Mouse (Mus musculus) large intestine, adult 2 months (tissue): Measurements from ENCODE around the gene Zfp934. TPM values are rescaled to one million over a fixed set of nuclear protein-coding genes. Genes with fewer than 3 reads are reported as not detected.
"Not testable (repeated sequence)": the region's sequence is repeated elsewhere in the genome, so short reads cannot be mapped to it uniquely, and the experiment has no call there.

Source experiments
- DNase-seq: peaks from one replicate; pipeline ENCODE4 v3.0.0-alpha.2; 2012; ENCODE audit warnings: low read depth, low spot score
- WGBS: fragments of 180-500 bp; shearing (Covaris S2); methylation state at CpG from one replicate; pipeline ENCODE4 v1.1.7; 2018; 5-methylcytosine and 5-hydroxymethylcytosine counted together
- polyA plus RNA-seq: library from polyadenylated mRNA; depleted of rRNA; stranded (reverse); fragments of >200 nt; gene quantifications from 2 replicates; pipeline ENCODE4 v1.2.3, GENCODE M21; 2012; rRNA removed

Zfp934 gene
- 1.0 and 1.3 TPM in 2 replicates for polyA plus RNA-seq

DNA sequence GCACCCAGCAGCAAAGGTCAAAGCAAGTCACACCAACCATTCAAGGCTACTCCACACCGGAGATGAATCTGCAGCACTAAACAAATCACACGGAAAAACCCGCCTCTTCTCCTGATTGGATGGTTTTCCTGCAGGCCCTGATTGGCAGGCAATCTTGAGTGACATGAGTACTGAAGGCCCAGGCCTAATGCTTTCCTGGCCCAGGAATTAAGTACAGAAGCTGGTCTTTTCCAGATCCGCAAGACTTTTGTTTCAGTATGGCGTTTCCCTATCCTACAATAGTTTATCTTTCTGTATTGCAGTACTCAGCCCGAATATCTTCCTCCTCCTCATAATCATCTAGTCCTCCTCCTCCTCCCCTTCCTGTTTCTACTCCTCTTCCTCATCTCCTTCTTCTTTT, at the start of gene Zfp934:
Zfp934 (minus strand) TSS at position 101 of the 400 bp plus-strand sequence.
- WGBS: 96% methylated on average over 4 of the region's 6 CpGs
- DNase-seq: not testable (repeated sequence)

GRCm38 (mm10) chr13:62617449-62617848, 46.5 kb upstream of the Zfp934 start:
- 97% methylated on average over 4 of the region's 4 CpGs for WGBS
- DNase-seq: not testable (repeated sequence)

- WGBS: 0% methylated on average over 1 of the region's 1 CpGs
- DNase-seq: not testable (repeated sequence)
Observed at GRCm38 (mm10) chr13:62561696-62562095, 9.3 kb downstream of the Zfp934 start.

- 5% methylated on average over 27 of the region's 27 CpGs for WGBS
Observed at GRCm38 (mm10) chr13:62558189-62559110, 12.5 kb downstream of the Zfp934 start, which contains the start of gene Zfp935. TSS of gene Zfp935 (minus strand) at chr13:62558511.

DNA sequence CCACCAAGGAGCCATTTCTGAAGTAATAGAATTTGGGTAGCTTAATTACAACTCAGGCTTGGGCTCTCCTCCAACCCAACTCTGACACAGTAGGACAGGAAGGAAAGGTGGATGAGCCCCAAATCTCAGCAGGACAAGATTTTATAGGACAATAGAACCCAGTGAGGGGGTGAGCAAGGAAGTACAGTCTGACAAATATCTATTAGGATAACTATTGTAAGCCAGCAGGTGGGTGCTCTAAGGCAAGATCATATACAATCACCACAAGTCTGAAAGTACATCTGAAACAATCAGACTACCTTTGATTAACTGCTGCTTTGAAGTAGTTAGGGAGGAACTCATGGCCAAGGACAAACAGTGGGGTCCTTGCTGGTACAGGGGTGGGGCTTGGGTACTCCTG, 40.9 kb downstream of the Zfp934 start:
- not testable (repeated sequence) for DNase-seq

More at GRCm38 (mm10) chr13:62558189-62559110, 12.5 kb downstream of the Zfp934 start, which contains the start of gene Zfp935:
- peak; percentile 19 for DNase-seq

- WGBS: 88% methylated on average over 1 of the region's 1 CpGs
Observed at GRCm38 (mm10) chr13:62510641-62511420, 60.2 kb downstream of the Zfp934 start.

DNA sequence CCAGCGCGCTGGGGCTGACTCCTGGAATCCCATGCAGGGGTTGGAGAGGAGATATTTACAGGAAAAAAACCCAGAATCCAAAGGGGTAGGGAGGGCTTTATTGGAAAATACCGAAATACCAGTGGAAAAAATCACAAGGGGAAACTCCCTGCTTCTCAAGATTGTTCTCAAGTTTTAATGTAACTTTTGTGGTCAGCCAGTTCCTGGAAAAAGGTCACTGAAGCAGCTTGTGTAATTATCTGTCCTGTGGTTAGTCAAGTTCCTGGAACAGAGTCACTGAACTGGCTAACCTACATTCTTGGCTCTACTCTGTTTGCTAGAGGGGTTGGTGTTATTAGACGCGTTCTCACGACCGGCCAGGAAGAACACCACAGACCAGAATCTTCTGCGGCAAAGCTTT, 98.3 kb downstream of the Zfp934 start:
- DNase-seq: not testable (repeated sequence)
- 96% methylated on average over 8 of the region's 8 CpGs for WGBS

More at GRCm38 (mm10) chr13:62510641-62511420, 60.2 kb downstream of the Zfp934 start:
- DNase-seq: not testable (repeated sequence)

DNA sequence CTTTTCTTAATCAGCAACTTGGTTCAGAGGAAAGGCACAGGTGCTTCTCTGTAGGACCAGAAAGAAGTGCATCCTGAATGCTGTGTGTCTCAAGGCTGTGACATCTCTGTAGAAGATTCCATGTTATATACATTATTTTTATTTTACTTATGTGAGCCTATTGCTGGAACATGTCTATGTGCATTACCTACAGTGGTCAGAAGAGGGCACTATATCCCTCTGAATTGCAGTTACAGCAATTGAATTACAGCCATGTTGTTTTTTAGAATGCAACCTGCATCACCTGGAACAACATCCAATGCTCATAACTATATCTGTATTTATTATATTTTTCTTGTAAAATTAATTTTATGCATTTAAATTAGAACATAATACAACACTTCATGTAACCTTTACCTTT, 101.1 kb downstream of the Zfp934 start:
- DNase-seq: peak; percentile 1

DNA sequence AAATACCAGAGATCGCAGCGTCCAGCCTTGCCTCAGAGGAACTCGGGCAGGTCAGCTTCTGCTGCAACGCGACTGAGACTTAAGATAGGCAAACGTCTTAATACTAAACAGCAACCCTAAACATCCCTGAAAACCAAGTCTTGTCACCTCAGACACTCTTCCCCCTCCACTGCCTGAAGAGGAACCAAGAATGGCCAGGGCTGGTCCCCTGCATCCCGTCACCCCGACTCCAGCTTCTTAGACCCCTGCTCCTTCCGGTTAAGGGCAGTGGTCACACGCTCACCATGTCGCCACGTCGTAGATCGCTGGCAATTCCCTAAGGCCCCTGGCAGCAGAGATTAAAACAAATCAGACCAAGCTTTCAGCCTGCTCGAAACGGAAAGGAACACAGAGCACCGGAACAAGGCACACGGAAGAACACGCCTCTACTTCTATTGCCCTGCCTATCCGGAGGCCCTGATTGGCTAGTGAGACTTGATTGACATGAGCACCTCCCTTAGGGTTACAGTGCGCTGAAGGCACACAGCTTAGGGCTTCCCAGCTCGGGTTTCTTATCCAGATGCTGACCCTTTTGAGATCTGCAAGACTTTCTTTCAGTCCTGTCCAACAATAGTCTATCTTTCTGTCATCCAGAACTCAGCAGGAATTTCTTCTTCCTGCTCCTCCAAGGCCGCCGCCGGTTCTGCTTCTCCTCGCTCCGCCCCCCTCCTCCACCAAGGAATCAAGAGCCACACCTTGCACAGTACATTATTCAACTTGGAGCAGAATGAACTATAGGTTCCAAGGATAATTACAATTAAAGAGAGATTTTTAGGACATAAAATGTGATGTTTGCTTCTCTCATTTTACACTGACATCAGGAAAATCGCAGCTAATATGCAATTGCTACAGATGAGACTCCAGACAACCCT, 104.3 kb downstream of the Zfp934 start, which contains the start of gene Gm49359:
Gm49359 (minus strand) TSS at position 409 of the 911 bp plus-strand sequence.
- peak; percentile 88 for DNase-seq
- 1% methylated on average over 28 of the region's 28 CpGs for WGBS

Other genes with a start within 250 kb of the Zfp934 start
- 0.07 and 0.18 TPM in 2 replicates for gene Gm3604, start 188.0 kb downstream of the Zfp934 start, polyA plus RNA-seq
- gene Gm49359, start 104.4 kb downstream of the Zfp934 start, polyA plus RNA-seq: 0.52 and 0.66 TPM in 2 replicates
- gene Zfp935, start 12.7 kb downstream of the Zfp934 start, polyA plus RNA-seq: not detected in 2 replicates
- gene 6720489N17Rik, start 53.0 kb upstream of the Zfp934 start, polyA plus RNA-seq: 0.19 and 0.36 TPM in 2 replicates
- 0.47 and 0.62 TPM in 2 replicates for gene Platr25, start 189.5 kb upstream of the Zfp934 start, polyA plus RNA-seq
- gene Gm5141, start 214.6 kb upstream of the Zfp934 start, polyA plus RNA-seq: 0.55 and 1.2 TPM in 2 replicates